Mouse (Mus musculus): ENCODE measurements around the gene Tmem247.

DNA sequence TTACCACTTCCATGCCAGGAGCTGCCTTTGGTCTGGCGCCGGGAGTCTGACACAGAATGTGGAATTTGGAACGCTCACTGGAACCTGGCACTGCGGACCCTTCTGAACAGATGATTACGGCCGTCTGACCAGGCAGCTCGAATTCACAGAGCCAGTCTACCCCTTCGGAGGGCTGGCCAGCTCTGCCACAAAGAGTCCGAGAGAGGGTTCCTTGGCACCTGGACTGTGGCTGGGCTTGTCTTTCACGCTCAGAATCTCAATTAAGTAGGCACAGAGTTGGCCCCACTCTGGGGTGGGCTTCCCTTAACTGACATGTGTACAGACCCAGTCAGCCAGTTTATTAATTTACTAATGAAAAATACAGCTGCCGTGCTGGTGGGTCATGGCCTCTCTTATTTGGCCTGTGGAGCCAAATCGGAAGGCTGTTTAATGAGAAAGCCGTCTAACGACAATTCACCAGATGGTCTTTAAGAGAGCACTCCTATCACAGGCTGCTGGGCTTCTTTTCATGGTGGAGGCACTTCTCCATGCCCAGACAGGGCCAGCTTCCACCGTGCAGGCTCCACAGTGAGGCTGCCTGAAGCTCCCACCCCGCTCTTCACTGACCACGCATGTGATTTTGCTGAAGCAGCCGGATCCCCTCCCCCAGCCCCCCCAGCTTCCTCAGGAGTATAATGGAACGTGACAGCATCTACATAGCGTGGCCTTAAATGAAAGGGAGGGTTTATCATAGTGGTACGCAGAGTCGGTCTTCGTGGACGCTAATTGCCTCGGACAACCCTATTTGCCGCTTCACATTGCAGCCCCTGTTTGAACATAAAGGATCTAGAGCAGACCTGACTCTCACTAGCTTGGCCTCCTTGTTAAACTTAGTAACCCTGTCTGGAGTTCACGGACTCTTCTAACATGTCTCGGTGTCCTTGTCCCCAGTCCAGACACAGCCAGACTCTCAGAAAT is 31.0 kb downstream of the Tmem247 start, which contains the start of gene Atp6v1e2:
- no peak for TF ChIP-seq CTCF (IDR thresholded peaks at IDR 0.05; ENCODE audit: borderline replicate concordance, extremely low read depth, insufficient read depth, insufficient read length)
- no peak for TF ChIP-seq POLR2A (IDR thresholded peaks at IDR 0.05; ENCODE audit: borderline replicate concordance, extremely low read depth, insufficient read depth, insufficient read length, poor library complexity, severe bottlenecking)

All from brain, embryonic 14.5 days (tissue).